26 mouse cellular contexts compared by ENCODE assay signal in the genomic region with DNA sequence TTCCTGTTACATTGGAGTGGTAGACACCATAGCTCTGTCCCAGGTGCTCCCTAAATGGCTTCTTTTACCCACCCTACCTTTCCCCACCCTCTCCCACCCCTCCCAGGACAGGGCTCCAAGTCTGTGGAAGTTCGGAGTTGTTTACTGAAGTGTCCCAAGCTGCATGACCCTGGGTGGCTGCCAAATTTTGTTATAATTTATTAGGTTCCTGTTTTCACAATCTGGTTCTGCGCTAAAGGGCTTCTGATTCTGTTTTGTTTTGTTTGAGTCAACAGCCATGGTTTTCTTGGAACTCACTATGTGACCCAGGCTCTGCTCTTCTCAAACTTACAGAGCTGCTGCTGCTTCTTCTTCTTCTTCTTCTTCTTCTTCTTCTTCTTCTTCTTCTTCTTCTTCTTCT. TPM values are rescaled to one million over a fixed set of nuclear protein-coding genes. Genes with fewer than 3 reads are reported as not detected.
DNase-seq lines count a peak whose midpoint lies in the region; ATAC-seq and TF ChIP-seq lines count a peak whose summit lies in the region.
"Had no signal": no experiment of that assay in that cellular context is flagged by ENCODE, and none has a peak within 500 bp of the region (broad histone marks: within the 10 kb centered on the region; RNA-seq: fewer than 3 reads in every experiment).

No protein-coding gene starts in this region.

- no peak overlapping the region for H3K9ac ChIP-seq in kidney, embryonic 14.5 days (ENCODE audit: low read depth, low read length)
- no peak overlapping the region for H3K9ac ChIP-seq in lung, postnatal 0 days (replicated peaks; ENCODE audit: low read depth)
- no peak overlapping the region for H3K9ac ChIP-seq in forebrain, embryonic 16.5 days (replicated peaks; ENCODE audit: low read depth, low read length)
- H3K9ac ChIP-seq: embryonic facial prominence, embryonic 15.5 days; forebrain, postnatal 0 days; heart, embryonic 15.5 days had no signal

- no peak overlapping the region for H3K4me2 ChIP-seq in kidney, embryonic 14.5 days (replicated peaks; ENCODE audit: low read depth, low read length)
- H3K4me2 ChIP-seq in lung, postnatal 0 days (replicated peaks; ENCODE audit: low read depth, low read length), result no peak overlapping the region
- H3K4me2 ChIP-seq in forebrain, embryonic 16.5 days (ENCODE audit: low read length), result no peak overlapping the region
- H3K4me2 ChIP-seq: embryonic facial prominence, embryonic 15.5 days; heart, embryonic 15.5 days; liver, embryonic 11.5 days had no signal

- ATAC-seq in kidney, embryonic 14.5 days (ENCODE audit: low FRiP score, low TSS enrichment), result no peak
- ATAC-seq in lung, postnatal 0 days, result no peak
- ATAC-seq in hematopoietic stem cell, adult 5-6 weeks (replicated peaks in 1 of 2; ENCODE audit: insufficient read depth in 1 of 2, low FRiP score in 2 of 2, low TSS enrichment in 1 of 2, low read depth in 1 of 2, poor library complexity in 2 of 2, severe bottlenecking in 2 of 2), result peak; percentile 28 to 48; a peak in 2 of 4 replicates
- no peak for ATAC-seq in forebrain, embryonic 16.5 days
- ATAC-seq: forebrain, postnatal 0 days; hindbrain, postnatal 0 days had no signal

- no peak overlapping the region for H3K27ac ChIP-seq in kidney, embryonic 14.5 days (ENCODE audit: low read depth, low read length)
- H3K27ac ChIP-seq in lung, postnatal 0 days (ENCODE audit: low read length), result no peak overlapping the region
- no peak overlapping the region for H3K27ac ChIP-seq in forebrain, embryonic 16.5 days (ENCODE audit: low read length)
- H3K27ac ChIP-seq: embryonic facial prominence, embryonic 15.5 days; heart, embryonic 15.5 days; hindbrain, postnatal 0 days; left cerebral cortex, adult 2 months; macrophage; midbrain, embryonic 10.5 days; stomach, postnatal 0 days had no signal

- no peaks in the 10 kb centered on the region for H3K36me3 ChIP-seq in kidney, embryonic 14.5 days (ENCODE audit: control insufficient read depth, insufficient read depth, low read length)
- H3K36me3 ChIP-seq in lung, postnatal 0 days (ENCODE audit: insufficient read depth, low read length), result no peaks in the 10 kb centered on the region
- H3K36me3 ChIP-seq in forebrain, embryonic 16.5 days (ENCODE audit: control insufficient read depth, insufficient read depth), result no peaks in the 10 kb centered on the region
- H3K36me3 ChIP-seq: heart, embryonic 15.5 days had no signal

- H3K9me3 ChIP-seq in kidney, embryonic 14.5 days (ENCODE audit: control insufficient read depth, low read length), result no peaks in the 10 kb centered on the region
- H3K9me3 ChIP-seq in lung, postnatal 0 days (ENCODE audit: low read length), result no peaks in the 10 kb centered on the region
- no peaks in the 10 kb centered on the region for H3K9me3 ChIP-seq in forebrain, embryonic 16.5 days (ENCODE audit: control insufficient read depth, low read length)
- H3K9me3 ChIP-seq: embryonic facial prominence, embryonic 15.5 days; heart, embryonic 15.5 days; midbrain, embryonic 10.5 days had no signal

- WGBS in kidney, embryonic 14.5 days, result 55% methylated on average over 2 of the region's 2 CpGs
- 30% methylated on average over 2 of the region's 2 CpGs for WGBS in lung, postnatal 0 days
- 81% methylated on average over 2 of the region's 2 CpGs for WGBS in forebrain, embryonic 16.5 days

- H3K4me3 ChIP-seq in kidney, embryonic 14.5 days (ENCODE audit: low read length), result no peak overlapping the region
- H3K4me3 ChIP-seq in lung, postnatal 0 days (ENCODE audit: low read depth, low read length), result no peak overlapping the region
- H3K4me3 ChIP-seq in forebrain, embryonic 16.5 days (replicated peaks; ENCODE audit: low read length), result no peak overlapping the region
- H3K4me3 ChIP-seq: embryonic facial prominence, embryonic 15.5 days; heart, embryonic 15.5 days; left cerebral cortex, adult 2 months; midbrain, embryonic 10.5 days had no signal

- DNase-seq in kidney, adult 9 months, result peak; percentile 74
- DNase-seq in lung, postnatal 0 days (ENCODE audit: low spot score), result peak; percentile 65
- no peak for DNase-seq in lung, adult 18-20 months
- DNase-seq in spleen, adult 18-20 months, result no peak
- DNase-seq: cerebellum, postnatal 10 days; forebrain, postnatal 0 days; gastrocnemius, postnatal 36 days; heart, postnatal 4 days; layer of hippocampus, adult 9-11 months; left cerebral cortex, postnatal 4 days; retina, postnatal 1 day; right cerebral cortex, postnatal 4 days had no signal

- TF ChIP-seq EP300 in lung, postnatal 0 days (IDR thresholded peaks at IDR 0.05), result no peak

- no peak for TF ChIP-seq CTCF in lung, postnatal 0 days (IDR thresholded peaks at IDR 0.05)

- H3K27me3 ChIP-seq in kidney, embryonic 14.5 days (ENCODE audit: control insufficient read depth, insufficient read depth, low read length), result peaks cover 2% of the 10 kb centered on the region; the same call in 1 of the 2 replicates
- no peaks in the 10 kb centered on the region for H3K27me3 ChIP-seq in lung, postnatal 0 days (replicated peaks; ENCODE audit: insufficient read depth, low read length)
- H3K27me3 ChIP-seq in forebrain, embryonic 16.5 days (replicated peaks; ENCODE audit: control insufficient read depth, insufficient read depth, low read length), result no peaks in the 10 kb centered on the region
- H3K27me3 ChIP-seq: embryonic facial prominence, embryonic 15.5 days had no signal

- no peaks in the 10 kb centered on the region for H3K4me1 ChIP-seq in kidney, embryonic 14.5 days (ENCODE audit: control insufficient read depth, insufficient read depth, low read length)
- peaks cover 2% of the 10 kb centered on the region; the same call in 1 of the 2 replicates for H3K4me1 ChIP-seq in lung, postnatal 0 days (ENCODE audit: insufficient read depth, low read depth, low read length)
- H3K4me1 ChIP-seq in forebrain, embryonic 16.5 days (replicated peaks; ENCODE audit: control insufficient read depth, insufficient read depth, low read length), result no peaks in the 10 kb centered on the region
- H3K4me1 ChIP-seq: midbrain, embryonic 10.5 days had no signal

RNA-seq across cellular contexts. Expression of a gene that starts 1.3 kb away (rescaled TPM):
- not detected in 2 replicates for polyA plus RNA-seq in kidney, embryonic 14.5 days (2014; fragmentation: Nextera tagmentation; extraction: Ambion mirVana)
- polyA plus RNA-seq in lung, postnatal 0 days (2015; fragmentation: Nextera tagmentation; extraction: Ambion mirVana), result not detected in 2 replicates
- not detected in 2 replicates for total RNA-seq in hematopoietic stem cell, adult 5-6 weeks (2017)
- not detected in 2 replicates for polyA plus RNA-seq in forebrain, embryonic 16.5 days (2015; fragmentation: Nextera tagmentation; extraction: Ambion mirVana)
- total RNA-seq: forebrain, postnatal 0 days; hindbrain, postnatal 0 days; left cerebral cortex, adult 2 months; left cerebral cortex, postnatal 4 days; midbrain, postnatal 0 days had no signal
- polyA plus RNA-seq: C2C12; embryonic facial prominence, embryonic 15.5 days; forebrain, postnatal 0 days; heart, embryonic 15.5 days; hindbrain, postnatal 0 days; liver, embryonic 11.5 days; macrophage; midbrain, embryonic 10.5 days; midbrain, postnatal 0 days; stomach, postnatal 0 days had no signal

RNA-seq across cellular contexts. Expression of a gene that starts 3.3 kb away (rescaled TPM):
- not detected in 2 replicates for polyA plus RNA-seq in kidney, embryonic 14.5 days (2014; fragmentation: Nextera tagmentation; extraction: Ambion mirVana)
- polyA plus RNA-seq in lung, postnatal 0 days (2015; fragmentation: Nextera tagmentation; extraction: Ambion mirVana), result 0.92 TPM in 1 of 2 replicates, not detected in the other
- 41.4 and 147 TPM in 2 replicates for total RNA-seq in hematopoietic stem cell, adult 5-6 weeks (2017)
- not detected in 2 replicates for polyA plus RNA-seq in forebrain, embryonic 16.5 days (2015; fragmentation: Nextera tagmentation; extraction: Ambion mirVana)
- total RNA-seq: forebrain, postnatal 0 days; gastrocnemius, postnatal 36 days; heart, postnatal 4 days; hindbrain, postnatal 0 days; left cerebral cortex, adult 2 months; left cerebral cortex, postnatal 4 days; midbrain, postnatal 0 days had no signal
- polyA plus RNA-seq: C2C12; forebrain, postnatal 0 days; hindbrain, postnatal 0 days; midbrain, postnatal 0 days; urinary bladder, adult 2 months had no signal

RNA-seq across cellular contexts. Expression of a gene that starts 15.0 kb away (rescaled TPM):
- polyA plus RNA-seq in kidney, embryonic 14.5 days (2014; fragmentation: Nextera tagmentation; extraction: Ambion mirVana), result 58.8 and 59.7 TPM in 2 replicates
- polyA plus RNA-seq in lung, postnatal 0 days (2015; fragmentation: Nextera tagmentation; extraction: Ambion mirVana), result 3.9 and 4.8 TPM in 2 replicates
- 67.8 and 93.7 TPM in 2 replicates for total RNA-seq in hematopoietic stem cell, adult 5-6 weeks (2017)
- polyA plus RNA-seq in forebrain, embryonic 16.5 days (2015; fragmentation: Nextera tagmentation; extraction: Ambion mirVana), result 415 and 495 TPM in 2 replicates
- total RNA-seq: gastrocnemius, postnatal 36 days had no signal

RNA-seq across cellular contexts. Expression of a gene that starts 15.1 kb away (rescaled TPM):
- polyA plus RNA-seq in kidney, embryonic 14.5 days (2014; fragmentation: Nextera tagmentation; extraction: Ambion mirVana), result 9.6 and 11.1 TPM in 2 replicates
- 2.2 and 2.4 TPM in 2 replicates for polyA plus RNA-seq in lung, postnatal 0 days (2015; fragmentation: Nextera tagmentation; extraction: Ambion mirVana)
- total RNA-seq in hematopoietic stem cell, adult 5-6 weeks (2017), result 25.6 and 141 TPM in 2 replicates
- polyA plus RNA-seq in forebrain, embryonic 16.5 days (2015; fragmentation: Nextera tagmentation; extraction: Ambion mirVana), result 12.4 and 15.3 TPM in 2 replicates
- total RNA-seq: gastrocnemius, postnatal 36 days; heart, postnatal 4 days had no signal
- polyA plus RNA-seq: C2C12 had no signal

RNA-seq across cellular contexts. Expression of a gene that starts 19.3 kb away (rescaled TPM):
- 48.0 and 61.2 TPM in 2 replicates for polyA plus RNA-seq in kidney, embryonic 14.5 days (2014; fragmentation: Nextera tagmentation; extraction: Ambion mirVana)
- polyA plus RNA-seq in lung, postnatal 0 days (2015; fragmentation: Nextera tagmentation; extraction: Ambion mirVana), result 32.0 and 32.8 TPM in 2 replicates
- total RNA-seq in hematopoietic stem cell, adult 5-6 weeks (2017), result 26.8 and 34.2 TPM in 2 replicates
- 53.8 and 54.0 TPM in 2 replicates for polyA plus RNA-seq in forebrain, embryonic 16.5 days (2015; fragmentation: Nextera tagmentation; extraction: Ambion mirVana)

Comparison
In these comparisons a context has a peak if more than half of its experiments do, and no peak if none do; other contexts are left out.
1. DNase-seq: peak in kidney, adult 9 months (single experiment) and lung, postnatal 0 days (single experiment); none in lung, adult 18-20 months (0 of 2) and spleen, adult 18-20 months (0 of 2).
2. ATAC-seq: peak in hematopoietic stem cell, adult 5-6 weeks (2 of 2); none in kidney, embryonic 14.5 days (single experiment), lung, postnatal 0 days (single experiment) and forebrain, embryonic 16.5 days (single experiment).
3. RNA of a gene that starts 15.0 kb away (polyA plus RNA-seq): 415 to 495 TPM in forebrain, embryonic 16.5 days and 58.8 to 59.7 TPM in kidney, embryonic 14.5 days; 3.9 to 4.8 TPM in lung, postnatal 0 days; every median in the first group is over 10 times any median in the second.